Mouse (Mus musculus): ENCODE results near the gene Ivd. TPM values are rescaled to one million over a fixed set of nuclear protein-coding genes. Genes with fewer than 3 reads are reported as not detected.

The Ivd gene
- total and polyA plus RNA-seq, 3 experiments, result 215 to 463 (median 356) TPM

DNA sequence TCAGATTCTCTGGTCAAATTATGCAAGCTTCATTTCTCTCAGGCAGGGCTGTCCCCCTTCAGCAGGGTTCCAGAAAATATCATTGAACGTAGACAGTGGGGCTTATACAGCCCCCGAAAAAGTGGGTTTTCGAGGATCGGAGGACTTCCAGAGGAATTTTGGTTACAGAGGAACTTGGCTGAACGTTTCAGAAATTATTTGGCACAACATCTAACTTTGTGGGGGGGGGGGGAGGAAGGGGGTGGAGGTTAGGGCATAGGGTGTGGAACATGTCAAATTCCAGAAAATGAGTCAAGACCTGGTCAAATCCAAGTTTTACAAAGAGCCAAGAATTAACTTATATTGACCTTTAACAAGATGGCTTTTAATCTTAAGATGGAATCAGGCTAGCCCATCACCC, 32.7 kb upstream of the Ivd start:
- no peak overlapping the region for H3K9ac ChIP-seq (ENCODE audit: low read depth, low read length)
- H3K27me3 ChIP-seq (ENCODE audit: control insufficient read depth, insufficient read depth, low read length), result no peaks in the 10 kb centered on the region
- no peak for DNase-seq
- H3K4me3 ChIP-seq, result no peak overlapping the region
- 75% methylated on average over 5 of the region's 5 CpGs for WGBS
- no peaks in the 10 kb centered on the region for H3K4me1 ChIP-seq (ENCODE audit: control insufficient read depth, insufficient read depth, low read length)
- no peaks in the 10 kb centered on the region for H3K36me3 ChIP-seq (ENCODE audit: control insufficient read depth, insufficient read depth, low read length)
- intact Hi-C loops (cut with DNase I), result no loop called here
- H3K79me2 ChIP-seq (replicated peaks; ENCODE audit: control insufficient read depth, insufficient read depth, low read length), result no peaks in the 10 kb centered on the region
- TF ChIP-seq POLR2A (IDR thresholded peaks at IDR 0.05; ENCODE audit: insufficient read depth, low read depth, low read length), result no peak
- TF ChIP-seq CTCF (IDR thresholded peaks at IDR 0.05), result no peak
- no peak for TF ChIP-seq EP300 (IDR thresholded peaks at IDR 0.05; ENCODE audit: insufficient read depth, low read depth, low read length)
- H3K27ac ChIP-seq, result no peak overlapping the region

DNA sequence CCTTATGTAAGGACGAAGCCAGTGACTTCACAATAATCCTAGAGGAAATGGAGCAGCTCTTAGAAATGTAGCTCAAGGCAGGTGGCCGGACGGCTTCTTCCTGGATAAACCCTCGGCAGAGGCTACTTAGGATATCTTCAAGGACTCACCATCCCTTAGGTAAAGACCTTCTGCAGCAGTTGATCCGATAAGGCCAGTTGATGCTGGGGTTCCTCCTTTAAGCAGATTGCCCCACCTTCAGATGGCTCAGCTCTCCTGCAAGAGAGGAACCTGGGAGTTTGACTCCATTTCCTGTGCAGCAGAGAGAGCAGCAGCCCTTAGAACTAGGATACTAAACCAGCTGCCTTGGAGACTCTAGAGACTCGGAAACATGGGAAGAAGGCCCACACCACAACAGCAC, 27.7 kb upstream of the Ivd start:
- H3K27ac ChIP-seq, result no peak overlapping the region
- intact Hi-C loops (cut with DNase I), result no loop called here
- no peak for TF ChIP-seq CTCF (IDR thresholded peaks at IDR 0.05)
- TF ChIP-seq POLR2A (IDR thresholded peaks at IDR 0.05; ENCODE audit: insufficient read depth, low read depth, low read length), result no peak
- no peak for TF ChIP-seq EP300 (IDR thresholded peaks at IDR 0.05; ENCODE audit: insufficient read depth, low read depth, low read length)
- no peaks in the 10 kb centered on the region for H3K27me3 ChIP-seq (ENCODE audit: control insufficient read depth, insufficient read depth, low read length)
- H3K36me3 ChIP-seq (ENCODE audit: control insufficient read depth, insufficient read depth, low read length), result no peaks in the 10 kb centered on the region
- H3K4me1 ChIP-seq (ENCODE audit: control insufficient read depth, insufficient read depth, low read length), result no peaks in the 10 kb centered on the region
- no peak overlapping the region for H3K4me3 ChIP-seq
- H3K79me2 ChIP-seq (replicated peaks; ENCODE audit: control insufficient read depth, insufficient read depth, low read length), result no peaks in the 10 kb centered on the region
- WGBS, result 85% methylated on average over 6 of the region's 6 CpGs
- H3K9ac ChIP-seq (ENCODE audit: low read depth, low read length), result no peak overlapping the region
- DNase-seq, result no peak

GRCm38 (mm10) chr2:118835115-118835514, 26.6 kb upstream of the Ivd start:
- Histone ChIP-seq H3K27me3 (ENCODE audit: control insufficient read depth, insufficient read depth, low read length) (no peaks in the 10 kb centered on the region), H3K9ac (ENCODE audit: low read depth, low read length) (no peak overlapping the region), H3K4me3 (no peak overlapping the region), H3K79me2 (replicated peaks; ENCODE audit: control insufficient read depth, insufficient read depth, low read length) (no peaks in the 10 kb centered on the region), H3K27ac (no peak overlapping the region), H3K4me1 (ENCODE audit: control insufficient read depth, insufficient read depth, low read length) (no peaks in the 10 kb centered on the region), H3K36me3 (ENCODE audit: control insufficient read depth, insufficient read depth, low read length) (no peaks in the 10 kb centered on the region)
- intact Hi-C loops (cut with DNase I), result no loop called here
- DNase-seq, result no peak
- WGBS, result 58% methylated on average over 6 of the region's 6 CpGs
- TF ChIP-seq EP300 (IDR thresholded peaks at IDR 0.05; ENCODE audit: insufficient read depth, low read depth, low read length) (no peak), POLR2A (IDR thresholded peaks at IDR 0.05; ENCODE audit: insufficient read depth, low read depth, low read length) (no peak), CTCF (IDR thresholded peaks at IDR 0.05) (no peak)

GRCm38 (mm10) chr2:118838330-118838729, 23.4 kb upstream of the Ivd start:
- Histone ChIP-seq H3K27me3 (ENCODE audit: control insufficient read depth, insufficient read depth, low read length) (no peaks in the 10 kb centered on the region), H3K79me2 (replicated peaks; ENCODE audit: control insufficient read depth, insufficient read depth, low read length) (no peaks in the 10 kb centered on the region), H3K9ac (ENCODE audit: low read depth, low read length) (no peak overlapping the region), H3K4me1 (ENCODE audit: control insufficient read depth, insufficient read depth, low read length) (no peaks in the 10 kb centered on the region), H3K36me3 (ENCODE audit: control insufficient read depth, insufficient read depth, low read length) (no peaks in the 10 kb centered on the region), H3K27ac (no peak overlapping the region), H3K4me3 (no peak overlapping the region)
- WGBS, result 31% methylated on average over 5 of the region's 5 CpGs
- intact Hi-C loops (cut with DNase I), result no loop called here
- no peak for DNase-seq
- TF ChIP-seq POLR2A (IDR thresholded peaks at IDR 0.05; ENCODE audit: insufficient read depth, low read depth, low read length) (no peak), CTCF (IDR thresholded peaks at IDR 0.05) (no peak), EP300 (IDR thresholded peaks at IDR 0.05; ENCODE audit: insufficient read depth, low read depth, low read length) (no peak)

- DNase-seq, result no peak
- intact Hi-C loops (cut with DNase I), result no loop called here
- H3K4me3 ChIP-seq, result no peak overlapping the region
- no peak for TF ChIP-seq EP300 (IDR thresholded peaks at IDR 0.05; ENCODE audit: insufficient read depth, low read depth, low read length)
- no peak for TF ChIP-seq CTCF (IDR thresholded peaks at IDR 0.05)
- TF ChIP-seq POLR2A (IDR thresholded peaks at IDR 0.05; ENCODE audit: insufficient read depth, low read depth, low read length), result no peak
- H3K36me3 ChIP-seq (ENCODE audit: control insufficient read depth, insufficient read depth, low read length), result no peaks in the 10 kb centered on the region
- H3K79me2 ChIP-seq (replicated peaks; ENCODE audit: control insufficient read depth, insufficient read depth, low read length), result no peaks in the 10 kb centered on the region
- no peak overlapping the region for H3K27ac ChIP-seq
- 60% methylated on average over 5 of the region's 5 CpGs for WGBS
- no peak overlapping the region for H3K9ac ChIP-seq (ENCODE audit: low read depth, low read length)
- no peaks in the 10 kb centered on the region for H3K4me1 ChIP-seq (ENCODE audit: control insufficient read depth, insufficient read depth, low read length)
- H3K27me3 ChIP-seq (ENCODE audit: control insufficient read depth, insufficient read depth, low read length), result no peaks in the 10 kb centered on the region
Measured at GRCm38 (mm10) chr2:118841186-118841585, 20.6 kb upstream of the Ivd start.

GRCm38 (mm10) chr2:118841774-118842173, 20.0 kb upstream of the Ivd start:
- H3K79me2 ChIP-seq (replicated peaks; ENCODE audit: control insufficient read depth, insufficient read depth, low read length), result no peaks in the 10 kb centered on the region
- intact Hi-C loops (cut with DNase I), result no loop called here
- DNase-seq, result no peak
- WGBS, result 88% methylated on average over 4 of the region's 4 CpGs
- H3K36me3 ChIP-seq (ENCODE audit: control insufficient read depth, insufficient read depth, low read length), result no peaks in the 10 kb centered on the region
- H3K9ac ChIP-seq (ENCODE audit: low read depth, low read length), result no peak overlapping the region
- H3K27ac ChIP-seq, result no peak overlapping the region
- TF ChIP-seq CTCF (IDR thresholded peaks at IDR 0.05) (no peak), EP300 (IDR thresholded peaks at IDR 0.05; ENCODE audit: insufficient read depth, low read depth, low read length) (no peak), POLR2A (IDR thresholded peaks at IDR 0.05; ENCODE audit: insufficient read depth, low read depth, low read length) (no peak)
- no peak overlapping the region for H3K4me3 ChIP-seq
- H3K4me1 ChIP-seq (ENCODE audit: control insufficient read depth, insufficient read depth, low read length), result no peaks in the 10 kb centered on the region
- H3K27me3 ChIP-seq (ENCODE audit: control insufficient read depth, insufficient read depth, low read length), result no peaks in the 10 kb centered on the region

Data from heart, adult 2 months (tissue).